Mouse (Mus musculus): Measurements from ENCODE around the gene Ahcyl1.

DNA sequence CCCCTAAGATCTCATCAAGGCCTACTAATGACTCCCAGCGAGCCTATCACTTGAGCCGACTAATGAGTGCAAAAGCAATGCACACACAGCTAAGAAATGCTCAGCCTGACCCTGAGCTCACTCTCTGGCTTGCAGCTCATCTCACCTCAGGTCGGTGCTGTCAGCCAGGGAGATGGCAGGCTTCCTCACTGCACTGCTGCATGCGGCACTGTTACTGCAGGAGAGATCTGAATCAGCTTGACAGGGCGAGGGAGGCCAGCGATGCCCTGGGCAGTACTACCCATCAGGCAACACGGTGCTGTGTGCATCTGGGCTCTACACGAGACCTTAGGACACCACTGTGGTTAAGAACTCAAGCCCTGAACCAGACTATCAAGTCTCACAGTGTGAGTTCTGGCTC lies 70.8 kb downstream of the Ahcyl1 start:
- TF ChIP-seq CTCF (IDR thresholded peaks at IDR 0.05; ENCODE audit: borderline replicate concordance, insufficient read depth, low read depth, low read length): no peak
- no peak for TF ChIP-seq POLR2A (IDR thresholded peaks at IDR 0.05; ENCODE audit: borderline replicate concordance, insufficient read depth, low read length)

All from cerebellum, adult 2 months (tissue).